Mouse (Mus musculus) frontal cortex, adult 2 months (tissue): ENCODE results near the gene Astn1. TPM values are rescaled to one million over a fixed set of nuclear protein-coding genes. Genes with fewer than 3 reads are reported as not detected.

Experiments used
- DNase-seq, 2 experiments: peaks; one replicate each; pipeline ENCODE4 v3.0.0; 2022; ENCODE audit warnings: low spot score in 1 of 2; ENCODE audit errors: extremely low spot score in 1 of 2
- polyA plus RNA-seq: library from polyadenylated mRNA; depleted of rRNA; stranded (reverse); fragments of >200 nt; gene quantifications from 2 replicates; pipeline ENCODE4 v1.2.3, GENCODE M21; 2012; rRNA removed

Gene Astn1
- polyA plus RNA-seq, result 76.1 and 83.3 TPM in 2 replicates

DNA sequence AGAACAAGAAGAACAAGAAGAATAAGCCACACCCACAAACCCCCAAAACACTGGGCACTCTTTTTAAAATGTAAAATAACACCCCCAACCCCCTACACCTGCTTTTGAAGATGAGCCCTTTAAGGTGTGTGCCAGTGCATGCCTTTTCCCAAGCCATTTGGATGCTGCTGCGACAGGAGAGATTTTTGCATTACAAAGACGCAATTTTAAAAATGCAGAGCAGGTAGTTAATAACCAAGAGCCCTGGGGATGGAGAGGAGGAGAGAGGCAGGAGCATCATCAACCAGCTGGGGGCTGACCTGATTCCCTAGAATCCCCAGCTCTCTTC is at the start of gene Astn1:
TSS of gene Astn1 (plus strand) at position 310 of the 328 bp plus-strand sequence.
- DNase-seq, result no peak

DNA sequence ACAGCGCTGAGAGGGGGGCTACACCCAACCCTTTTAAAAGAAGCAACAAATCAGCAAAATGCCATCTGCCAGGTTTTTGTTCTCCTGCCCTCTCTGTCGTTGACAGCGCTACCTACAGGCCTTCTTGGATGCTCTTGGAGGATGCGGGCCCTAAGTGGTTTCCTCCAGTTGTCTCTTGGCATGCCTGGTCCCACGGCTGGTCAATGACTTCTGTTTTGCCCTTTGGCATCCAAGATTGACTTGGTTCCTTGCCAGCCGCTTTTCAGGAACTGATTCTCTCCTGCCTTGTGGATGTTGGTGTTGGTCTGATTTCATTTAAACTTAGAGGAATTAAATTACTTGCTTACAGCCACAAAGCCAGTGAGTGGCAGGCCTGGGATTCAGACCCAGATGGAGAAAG is 38.7 kb upstream of the Astn1 start:
- no peak for DNase-seq

DNA sequence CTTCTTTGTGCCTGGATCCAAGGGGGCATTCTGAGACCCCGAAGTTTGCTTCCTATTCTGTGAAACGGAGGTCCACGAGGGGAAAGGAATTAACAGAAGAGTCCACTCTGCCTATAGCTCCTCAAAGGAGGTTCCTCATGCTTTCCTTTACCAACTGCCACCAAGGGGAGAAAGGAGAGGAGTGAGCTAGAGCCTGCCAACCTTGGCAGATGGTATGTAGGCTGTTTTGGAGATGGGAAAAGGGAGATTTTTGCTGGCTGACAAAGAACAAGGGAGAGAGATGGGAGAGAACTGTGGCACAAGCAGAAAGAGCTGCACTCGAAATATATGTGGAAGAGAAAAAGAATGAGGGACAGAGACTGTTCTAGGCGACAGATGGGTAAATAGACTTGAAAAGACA is 33.9 kb upstream of the Astn1 start:
- DNase-seq, result peak; percentile 77 to 84

DNA sequence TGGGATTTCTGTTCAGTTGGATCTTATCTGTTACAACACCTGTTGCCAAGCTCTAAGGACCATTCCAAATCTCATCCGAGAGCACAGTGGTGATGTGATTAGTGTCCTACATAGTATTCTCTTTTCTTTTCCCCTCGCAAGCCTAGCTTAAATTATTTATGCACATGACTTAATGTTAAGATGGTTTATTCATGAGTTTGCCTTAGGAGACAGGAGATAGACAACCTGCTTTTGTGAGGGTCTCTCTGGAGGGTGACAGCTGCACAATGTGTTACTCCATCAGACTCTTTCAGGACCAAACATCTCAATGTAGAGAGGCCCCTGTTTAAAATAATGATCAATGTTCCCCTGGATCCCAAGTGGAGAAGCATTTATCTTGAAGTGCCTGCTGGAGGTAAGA is 33.2 kb upstream of the Astn1 start:
- DNase-seq, result no peak

DNA sequence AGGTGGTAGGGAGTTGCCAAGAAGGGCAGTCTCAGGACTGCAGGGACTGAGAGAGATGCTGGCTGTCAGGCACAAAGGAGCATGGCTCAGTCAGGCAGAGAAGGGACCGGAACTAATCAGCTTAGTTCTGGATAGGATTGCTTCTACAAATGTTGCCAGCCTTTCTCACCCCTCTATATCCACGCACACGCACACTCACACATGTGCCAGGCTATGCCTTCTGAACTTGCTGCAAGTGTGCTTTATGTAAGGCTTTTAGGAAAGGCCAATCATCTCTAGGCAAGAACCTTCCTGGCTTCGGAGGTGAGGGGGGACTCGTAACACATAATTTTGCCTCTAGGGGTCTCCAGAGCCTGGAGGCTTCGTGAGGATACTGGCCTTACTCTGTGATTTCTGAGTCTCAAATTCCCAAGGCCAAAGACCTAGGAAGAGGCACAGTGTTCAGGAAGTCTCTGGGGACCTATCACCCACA is 18.8 kb upstream of the Astn1 start:
- DNase-seq, result no peak

DNA sequence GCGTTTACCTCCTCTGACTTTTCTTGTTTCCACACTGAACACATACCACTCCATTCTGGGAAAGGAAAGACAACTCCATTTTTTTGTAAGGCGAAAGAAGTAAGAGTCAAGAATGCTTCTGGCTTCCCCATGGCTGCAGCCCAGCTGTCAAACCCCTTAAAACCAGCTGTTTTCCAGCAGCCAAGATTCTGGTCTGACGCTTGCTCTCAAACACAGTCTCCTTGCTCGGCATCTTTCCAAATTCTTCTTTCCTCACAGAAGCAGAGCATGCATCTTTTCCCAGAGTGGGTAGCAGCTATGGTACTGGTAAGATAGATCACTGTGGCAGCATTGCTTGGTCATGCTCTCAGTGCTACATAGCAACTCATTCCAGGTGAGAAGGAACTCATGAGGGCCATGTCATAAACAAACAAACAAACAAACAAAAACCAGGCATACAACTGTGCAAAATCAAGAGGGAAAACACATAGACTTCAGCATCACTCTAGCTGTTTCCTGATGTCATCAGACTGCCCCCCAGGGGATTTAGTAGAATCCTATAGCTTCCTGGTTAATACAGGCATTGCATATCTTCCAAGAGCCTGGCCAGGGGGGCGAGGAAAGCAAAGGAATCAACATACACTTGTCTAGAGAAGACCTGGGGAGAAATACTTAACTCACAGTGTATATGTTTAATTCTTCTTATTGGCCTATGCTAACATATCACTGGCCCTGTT is 8.3 kb upstream of the Astn1 start:
- peak in 1 of 2 experiments; percentile 48 for DNase-seq

DNA sequence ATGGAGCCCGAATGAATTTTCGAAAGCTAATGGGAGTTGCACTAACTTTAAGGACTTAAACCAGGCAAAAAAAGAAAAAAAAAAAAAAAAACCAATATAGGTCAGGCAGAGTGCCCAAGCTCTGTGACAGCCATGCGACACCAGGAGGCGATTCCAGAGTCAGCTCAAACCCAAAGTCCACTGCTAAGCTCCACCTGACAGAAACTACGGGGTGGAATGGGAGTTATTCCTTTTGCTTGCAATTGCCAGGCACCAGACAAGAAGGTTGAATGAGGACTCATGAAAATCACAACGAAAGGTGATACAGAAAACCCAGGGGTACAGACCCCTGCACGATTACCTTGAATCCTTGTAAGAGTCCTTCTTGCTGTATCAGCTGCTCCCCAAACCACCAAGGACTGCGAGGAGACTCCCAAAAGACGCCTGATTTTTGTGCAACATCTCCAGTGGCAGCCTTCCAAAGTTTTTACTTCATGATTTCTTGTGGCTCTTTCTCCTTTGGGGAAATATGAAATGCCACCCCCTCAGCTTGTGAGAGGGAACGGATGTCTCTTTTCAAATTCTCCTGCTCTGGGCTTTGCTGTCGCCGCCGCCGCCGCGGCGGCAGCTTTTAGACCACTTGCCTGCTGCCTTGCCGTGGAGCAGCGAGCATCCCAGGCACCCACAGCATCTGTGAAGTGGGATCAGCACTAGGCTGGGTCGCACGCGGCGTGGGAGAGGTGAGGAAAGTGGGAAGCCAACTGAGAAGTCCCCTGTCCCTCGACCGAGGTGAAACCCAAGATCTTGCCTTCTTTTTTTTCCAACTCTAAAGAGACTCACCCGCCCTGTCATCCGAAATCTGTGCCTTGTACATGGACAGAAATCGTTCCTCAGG is 6.7 kb upstream of the Astn1 start:
- peak; percentile 40 to 72 for DNase-seq

DNA sequence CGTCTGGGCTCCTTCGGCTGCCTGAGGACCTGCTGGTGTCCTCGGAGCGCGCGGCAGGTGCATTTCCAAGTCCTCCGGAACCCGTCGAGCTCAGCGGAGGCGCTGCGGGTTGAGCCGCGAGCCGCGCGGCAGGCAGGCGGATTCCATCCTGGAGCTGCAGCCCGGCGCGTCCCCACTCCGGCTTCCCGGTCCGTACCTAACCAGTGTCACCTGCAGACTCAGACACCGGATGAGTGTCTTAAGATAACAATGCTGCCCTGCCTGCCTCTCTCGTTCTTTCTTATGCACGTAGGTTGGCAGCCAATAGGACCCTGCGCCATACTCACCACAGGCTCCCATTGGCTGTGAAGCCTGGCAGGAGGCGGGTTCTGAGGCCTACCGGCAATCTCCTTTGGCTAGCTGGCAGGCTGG is 6.0 kb upstream of the Astn1 start, which contains the start of gene Brinp2:
TSS of gene Brinp2 (minus strand) at position 276 of the 411 bp plus-strand sequence.
- peak; percentile 91 to 95 for DNase-seq

DNA sequence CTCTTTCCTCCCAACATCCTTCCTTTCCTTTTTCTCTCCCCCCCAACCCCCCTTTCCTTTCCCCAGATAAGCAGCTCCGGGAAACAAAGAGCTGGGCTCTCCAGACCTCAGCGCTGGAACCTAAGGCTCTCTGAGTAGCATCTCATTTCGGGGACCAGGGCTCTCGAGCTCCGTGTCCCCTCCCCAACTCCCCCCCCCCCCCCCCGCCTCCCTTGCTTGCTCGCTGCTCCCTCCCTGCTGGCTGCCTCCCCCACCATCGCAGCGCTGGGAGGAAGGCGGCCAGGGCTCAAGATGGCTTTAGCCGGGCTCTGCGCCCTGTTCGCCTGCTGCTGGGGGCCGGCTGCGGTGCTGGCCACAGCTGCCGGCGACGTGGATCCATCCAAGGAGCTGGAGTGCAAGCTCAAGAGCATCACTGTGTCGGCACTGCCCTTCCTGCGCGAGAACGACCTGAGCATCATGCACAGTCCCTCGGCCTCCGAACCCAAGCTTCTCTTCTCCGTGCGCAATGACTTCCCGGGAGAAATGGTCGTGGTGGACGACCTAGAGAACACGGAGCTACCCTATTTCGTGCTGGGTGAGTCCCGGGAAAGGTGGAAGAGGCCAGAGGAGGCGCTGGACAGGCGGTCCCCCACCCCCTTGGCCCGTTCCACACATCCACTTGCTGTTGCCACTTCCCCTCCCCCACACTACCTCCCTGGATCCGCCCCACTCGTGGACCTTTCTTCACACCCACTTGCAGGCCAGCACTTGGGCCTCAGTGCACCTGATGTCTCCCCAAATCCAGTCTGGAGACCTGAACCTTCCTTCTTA is 424 bp downstream of the Astn1 start:
- peak in 1 of 2 experiments; percentile 50 for DNase-seq

DNA sequence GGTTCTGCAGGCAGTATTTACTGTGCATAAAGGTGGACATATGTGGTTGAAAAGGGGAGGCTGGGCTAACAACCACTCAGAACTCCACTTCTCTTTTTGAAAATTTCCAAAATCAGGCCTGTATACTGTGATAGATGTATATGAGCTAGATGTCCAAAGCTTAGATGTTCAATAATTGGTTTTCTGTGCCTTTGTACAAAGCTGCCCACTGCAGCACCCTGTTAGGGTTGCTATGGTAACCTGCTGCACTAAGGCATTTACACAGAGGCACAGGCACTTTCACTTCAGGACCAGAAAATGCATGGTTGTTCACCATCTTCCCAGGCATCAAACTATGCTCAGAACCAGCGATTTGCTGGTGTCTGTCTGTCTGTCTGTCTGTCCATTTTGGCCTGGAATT is 2.4 kb downstream of the Astn1 start:
- DNase-seq, result no peak

DNA sequence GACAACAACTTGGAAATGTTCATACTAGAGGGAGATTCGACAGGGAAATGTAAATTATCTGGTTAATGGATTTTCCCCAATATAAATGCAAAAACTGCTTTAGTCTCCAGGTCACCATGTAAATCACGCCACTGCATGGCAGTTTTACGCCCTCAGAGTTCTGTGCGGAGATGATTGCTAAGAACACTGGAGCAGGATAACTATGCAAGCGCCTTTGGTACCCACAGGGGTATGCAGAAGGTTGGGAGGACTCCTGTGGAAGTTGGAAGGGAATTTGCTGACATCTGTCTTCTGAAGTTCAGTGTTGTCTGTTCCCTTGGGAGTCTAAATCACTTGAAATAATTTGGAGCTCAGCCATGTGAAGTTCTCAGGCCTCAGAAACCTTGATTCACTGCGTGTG is 20.2 kb downstream of the Astn1 start:
- no peak for DNase-seq

DNA sequence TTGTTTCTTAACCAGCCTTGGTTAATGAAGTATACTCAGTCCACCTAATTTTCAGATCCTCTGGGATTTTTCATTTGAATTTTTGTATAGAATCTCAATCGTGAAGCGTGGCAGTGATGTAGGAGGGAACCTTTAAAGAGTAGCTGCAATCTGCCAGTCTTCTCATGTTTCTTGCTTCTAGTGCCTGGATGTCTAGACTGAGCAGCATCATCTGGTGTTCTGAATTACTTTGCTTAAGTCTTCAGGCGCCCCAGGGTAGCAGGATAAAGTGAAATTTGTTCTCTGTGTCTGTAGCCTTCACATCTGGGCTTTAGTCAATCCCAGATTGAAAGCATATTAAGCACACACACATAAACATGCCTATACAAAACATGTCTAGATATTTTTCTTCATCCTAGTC is 21.1 kb downstream of the Astn1 start:
- no peak for DNase-seq

DNA sequence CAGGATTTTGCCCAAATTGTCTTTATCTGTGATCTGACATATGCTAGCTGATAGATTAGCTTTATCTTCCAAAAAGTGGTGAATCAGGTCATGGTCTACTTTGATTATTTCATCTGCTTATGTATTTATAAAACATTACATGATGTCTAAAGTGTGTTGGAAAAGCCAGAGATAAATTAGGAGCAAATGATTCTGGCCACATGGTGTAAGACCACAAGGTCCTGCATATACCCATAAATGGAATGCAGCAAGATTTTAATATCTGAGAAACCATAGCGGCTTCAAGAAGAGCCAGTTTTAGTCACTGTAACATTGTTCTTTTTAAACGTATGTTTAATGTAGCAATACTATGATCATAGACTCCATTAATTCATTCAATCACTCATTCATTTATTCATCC is 23.2 kb downstream of the Astn1 start:
- no peak for DNase-seq

DNA sequence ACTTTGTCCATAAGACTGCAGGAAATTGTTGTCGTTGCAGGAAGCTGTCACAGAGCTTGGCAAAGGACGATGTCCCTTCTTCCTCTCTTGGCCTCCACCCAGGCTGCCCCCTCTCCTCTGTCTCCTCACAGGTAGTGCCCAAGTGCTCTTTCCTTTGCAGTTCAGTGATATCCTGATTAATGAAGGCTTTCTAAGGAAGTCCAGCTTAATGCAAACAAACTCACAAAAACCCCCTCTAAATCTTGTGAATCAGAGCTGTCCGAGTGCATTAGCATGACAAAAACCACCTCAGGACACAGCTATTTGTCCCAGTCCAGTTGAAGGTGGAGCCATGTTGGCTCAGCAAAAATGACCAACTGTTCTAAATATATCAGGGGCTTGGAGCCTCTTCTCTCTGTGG is 24.7 kb downstream of the Astn1 start:
- no peak for DNase-seq

DNA sequence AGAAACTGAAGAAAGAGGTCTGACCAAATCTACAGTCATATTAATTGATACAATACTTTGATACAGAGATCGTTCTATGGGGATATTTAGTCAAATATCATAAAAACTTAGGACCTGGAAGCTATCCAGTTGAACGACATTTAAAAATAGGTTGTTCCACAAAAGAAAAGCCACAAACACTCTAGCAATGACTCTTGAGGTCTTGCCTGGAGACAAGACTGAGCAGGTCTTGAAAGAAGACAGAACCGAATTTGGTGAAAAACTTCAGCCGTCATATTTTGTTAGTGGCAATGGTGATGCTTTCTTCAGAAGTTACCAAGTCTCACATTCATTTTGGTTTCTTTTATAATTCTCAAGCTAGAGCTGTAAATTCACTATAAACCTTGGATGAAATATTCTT is 26.9 kb downstream of the Astn1 start:
- DNase-seq, result no peak

DNA sequence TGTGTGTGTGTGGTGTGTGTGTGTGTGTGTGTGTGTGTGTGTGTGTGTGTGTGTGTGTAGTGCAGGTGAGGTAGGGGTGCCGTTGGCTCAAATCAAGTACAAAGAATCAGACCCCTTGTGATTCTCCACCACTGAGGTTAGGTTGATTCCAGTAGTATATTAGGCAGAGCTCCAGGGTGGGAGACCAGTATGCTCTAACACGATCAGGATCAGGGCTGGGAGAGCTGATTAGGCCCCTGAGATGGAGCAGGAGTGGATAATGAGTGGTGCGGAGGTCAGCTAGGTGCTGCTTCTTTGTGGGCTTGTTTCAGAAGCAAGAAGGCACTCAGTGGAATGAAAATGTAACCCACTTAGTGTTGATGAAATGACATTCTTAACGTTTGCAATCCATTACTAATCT is 28.6 kb downstream of the Astn1 start:
- no peak for DNase-seq

DNA sequence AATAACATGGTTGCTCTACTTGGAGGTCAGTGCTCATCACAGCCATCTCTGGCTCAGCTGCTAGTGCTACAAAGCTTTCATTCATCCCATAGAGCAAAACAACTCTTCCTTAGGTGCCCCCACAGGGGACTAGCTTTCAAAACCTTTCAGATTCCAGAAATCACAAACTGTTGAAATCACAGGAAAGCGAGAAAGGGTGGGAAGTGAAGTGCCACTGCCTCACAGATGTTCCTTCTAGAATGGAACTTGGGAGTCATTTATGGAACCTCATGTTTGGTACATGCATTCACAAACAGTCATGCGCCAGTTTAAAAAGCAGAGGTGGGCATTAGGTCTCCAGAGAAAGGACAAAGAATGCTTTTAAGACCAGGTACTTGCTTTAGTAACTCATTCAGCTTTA is 35.0 kb downstream of the Astn1 start:
- DNase-seq, result peak in 1 of 2 experiments; percentile 53

DNA sequence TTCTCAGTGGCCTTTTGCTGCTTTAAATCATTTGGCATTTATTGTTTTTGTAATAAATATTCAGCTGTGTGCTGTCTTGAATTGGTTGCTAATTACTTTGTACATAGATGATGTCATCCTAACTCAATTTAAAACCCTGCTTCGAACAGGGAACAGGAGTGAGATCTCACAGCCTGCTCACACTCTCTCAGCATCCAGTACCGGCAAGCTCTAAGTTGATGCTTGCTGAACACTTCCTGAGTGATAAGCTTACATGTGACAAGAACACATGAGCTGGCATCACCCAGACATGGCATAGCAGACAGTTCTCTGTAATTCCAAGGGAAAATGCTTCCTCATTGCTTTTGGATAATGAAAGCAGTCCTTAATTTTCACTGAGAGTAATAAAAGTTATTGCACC is 38.8 kb downstream of the Astn1 start:
- DNase-seq, result no peak

DNA sequence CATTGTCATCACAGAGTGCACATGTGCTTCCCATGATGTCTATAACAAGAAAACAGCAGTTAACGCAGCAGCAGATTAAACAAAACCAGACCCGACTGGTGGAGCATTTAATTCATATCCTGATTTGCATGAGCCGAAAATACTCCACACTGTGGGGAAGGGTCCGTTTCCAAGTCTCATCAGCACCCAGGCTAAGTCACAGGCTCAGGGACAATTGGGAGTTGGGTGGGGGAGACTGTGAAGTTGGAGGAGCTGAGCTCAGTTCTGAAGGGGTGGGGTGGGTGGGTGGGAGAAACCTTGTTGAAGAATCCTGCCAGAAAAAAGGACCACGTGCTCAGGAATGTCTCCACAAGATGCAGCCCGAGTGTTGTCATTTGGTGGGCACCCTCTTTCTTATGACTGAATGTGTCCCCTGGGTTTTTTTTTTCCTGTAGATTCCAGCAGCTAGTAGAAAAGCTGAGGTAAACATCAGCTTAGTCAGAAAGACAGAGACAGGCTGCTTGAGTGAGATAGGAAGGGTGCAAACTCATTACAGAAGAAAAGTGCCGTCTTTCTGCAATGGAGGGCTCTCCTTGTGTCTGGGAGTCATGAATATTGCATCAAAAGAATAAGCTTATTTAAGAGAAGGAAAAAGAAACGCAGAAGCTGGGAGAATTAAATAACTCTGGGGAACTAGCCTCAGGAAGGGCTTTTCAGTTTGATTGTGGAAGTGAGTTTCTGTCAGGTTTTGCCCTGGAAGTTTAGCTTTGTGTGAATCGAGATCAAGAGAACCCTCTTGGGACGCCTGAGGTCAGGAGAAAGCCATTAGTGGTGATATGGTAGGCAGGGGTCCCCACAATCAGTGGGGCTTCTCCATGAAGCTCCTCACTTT is 44.1 kb downstream of the Astn1 start:
- peak in 1 of 2 experiments; percentile 63 for DNase-seq

DNA sequence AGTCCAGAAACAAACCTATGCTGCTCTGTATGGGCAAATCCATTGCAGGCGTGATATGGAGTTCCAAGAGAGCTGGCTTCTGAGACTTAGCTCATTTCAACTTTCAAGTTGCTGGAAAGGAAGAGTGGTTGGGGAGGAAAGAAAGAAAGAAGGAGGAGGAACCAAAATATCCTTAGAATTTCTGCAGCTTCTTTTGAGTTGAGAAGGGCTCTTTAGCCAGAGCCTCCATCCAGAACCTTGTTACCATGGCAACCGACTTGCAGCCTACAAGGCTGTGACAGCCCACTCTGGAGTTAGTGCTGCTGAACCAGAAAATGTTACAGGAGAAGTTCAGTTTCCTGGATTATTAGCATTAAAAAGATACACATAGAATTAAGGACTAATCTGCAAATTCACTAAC is 46.1 kb downstream of the Astn1 start:
- DNase-seq, result peak; percentile 61 to 87
